Mouse (Mus musculus): ENCODE measurements around the gene St8sia1. TPM values are rescaled to one million over a fixed set of nuclear protein-coding genes. Genes with fewer than 3 reads are reported as not detected.
"Not testable (repeated sequence)": the region's sequence is repeated elsewhere in the genome, so short reads cannot be mapped to it uniquely, and the experiment has no call there.

St8sia1 gene
- polyA plus RNA-seq, 1 experiment from 2014 or later = 2.7 TPM

DNA sequence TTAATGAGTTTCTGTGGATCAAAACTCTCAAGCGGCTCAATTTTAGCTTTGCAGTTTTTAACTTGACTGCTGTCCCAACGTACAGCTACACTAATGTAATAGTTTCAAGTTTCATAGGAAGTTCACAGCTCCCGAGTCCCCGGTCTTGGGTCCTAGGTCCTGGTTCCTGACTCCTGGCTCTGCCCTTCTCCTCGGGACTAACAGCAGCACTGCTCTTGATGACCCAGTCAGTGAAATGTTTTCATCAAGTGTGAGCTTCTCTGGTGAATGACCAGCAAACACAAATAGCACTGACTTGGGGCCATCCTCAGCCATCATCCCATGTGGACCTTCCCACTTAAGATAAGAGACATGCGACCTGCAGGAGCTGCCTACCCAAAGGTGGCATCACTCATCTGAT is 24.0 kb upstream of the St8sia1 start:
- no peak overlapping the region for H3K4me3 ChIP-seq (ENCODE audit: low read depth, low read length)
- WGBS = 63% methylated on average over 6 of the region's 6 CpGs
- H3K9ac ChIP-seq (replicated peaks; ENCODE audit: low read length) = no peak overlapping the region
- no peaks in the 10 kb centered on the region for H3K9me3 ChIP-seq (replicated peaks; ENCODE audit: control insufficient read depth, low read length)
- ATAC-seq (replicated peaks; ENCODE audit: insufficient number of reproducible peaks, low FRiP score, low TSS enrichment, low read depth) = no peak
- no peak overlapping the region for H3K27ac ChIP-seq (replicated peaks; ENCODE audit: low read depth, low read length)
- no peak for DNase-seq (ENCODE audit: low spot score)
- H3K4me1 ChIP-seq (ENCODE audit: control insufficient read depth, insufficient read depth, low read length) = no peaks in the 10 kb centered on the region
- no peaks in the 10 kb centered on the region for H3K27me3 ChIP-seq (ENCODE audit: control insufficient read depth, insufficient read depth, low read length)
- H3K4me2 ChIP-seq (ENCODE audit: low read depth, low read length) = no peak overlapping the region
- H3K36me3 ChIP-seq (replicated peaks; ENCODE audit: control insufficient read depth, insufficient read depth, low read depth, low read length) = no peaks in the 10 kb centered on the region

GRCm38 (mm10) chr6:142987616-142988015 is 23.4 kb upstream of the St8sia1 start:
- no peak for ATAC-seq (replicated peaks; ENCODE audit: insufficient number of reproducible peaks, low FRiP score, low TSS enrichment, low read depth)
- no peaks in the 10 kb centered on the region for H3K9me3 ChIP-seq (replicated peaks; ENCODE audit: control insufficient read depth, low read length)
- no peak overlapping the region for H3K27ac ChIP-seq (replicated peaks; ENCODE audit: low read depth, low read length)
- no peaks in the 10 kb centered on the region for H3K36me3 ChIP-seq (replicated peaks; ENCODE audit: control insufficient read depth, insufficient read depth, low read depth, low read length)
- no peak for DNase-seq (ENCODE audit: low spot score)
- no peaks in the 10 kb centered on the region for H3K27me3 ChIP-seq (ENCODE audit: control insufficient read depth, insufficient read depth, low read length)
- H3K4me2 ChIP-seq (ENCODE audit: low read depth, low read length) = no peak overlapping the region
- 68% methylated on average over 6 of the region's 6 CpGs for WGBS
- H3K4me1 ChIP-seq (ENCODE audit: control insufficient read depth, insufficient read depth, low read length) = no peaks in the 10 kb centered on the region
- no peak overlapping the region for H3K4me3 ChIP-seq (ENCODE audit: low read depth, low read length)
- H3K9ac ChIP-seq (replicated peaks; ENCODE audit: low read length) = no peak overlapping the region

GRCm38 (mm10) chr6:142986706-142987105 is 22.5 kb upstream of the St8sia1 start:
- not testable (repeated sequence) for DNase-seq (ENCODE audit: low spot score); ATAC-seq (replicated peaks; ENCODE audit: insufficient number of reproducible peaks, low FRiP score, low TSS enrichment, low read depth)
- 88% methylated on average over 9 of the region's 9 CpGs for WGBS

GRCm38 (mm10) chr6:142985561-142986238 is 21.4 kb upstream of the St8sia1 start:
- DNase-seq (ENCODE audit: low spot score); H3K36me3 ChIP-seq (replicated peaks; ENCODE audit: control insufficient read depth, insufficient read depth, low read depth, low read length); H3K9ac ChIP-seq (replicated peaks; ENCODE audit: low read length): not testable (repeated sequence)

More at GRCm38 (mm10) chr6:142986706-142987105, 22.5 kb upstream of the St8sia1 start:
- H3K4me2 ChIP-seq (ENCODE audit: low read depth, low read length); H3K9ac ChIP-seq (replicated peaks; ENCODE audit: low read length); H3K4me3 ChIP-seq (ENCODE audit: low read depth, low read length); H3K4me1 ChIP-seq (ENCODE audit: control insufficient read depth, insufficient read depth, low read length); H3K9me3 ChIP-seq (replicated peaks; ENCODE audit: control insufficient read depth, low read length); H3K27me3 ChIP-seq (ENCODE audit: control insufficient read depth, insufficient read depth, low read length); H3K27ac ChIP-seq (replicated peaks; ENCODE audit: low read depth, low read length); H3K36me3 ChIP-seq (replicated peaks; ENCODE audit: control insufficient read depth, insufficient read depth, low read depth, low read length): not testable (repeated sequence)

DNA sequence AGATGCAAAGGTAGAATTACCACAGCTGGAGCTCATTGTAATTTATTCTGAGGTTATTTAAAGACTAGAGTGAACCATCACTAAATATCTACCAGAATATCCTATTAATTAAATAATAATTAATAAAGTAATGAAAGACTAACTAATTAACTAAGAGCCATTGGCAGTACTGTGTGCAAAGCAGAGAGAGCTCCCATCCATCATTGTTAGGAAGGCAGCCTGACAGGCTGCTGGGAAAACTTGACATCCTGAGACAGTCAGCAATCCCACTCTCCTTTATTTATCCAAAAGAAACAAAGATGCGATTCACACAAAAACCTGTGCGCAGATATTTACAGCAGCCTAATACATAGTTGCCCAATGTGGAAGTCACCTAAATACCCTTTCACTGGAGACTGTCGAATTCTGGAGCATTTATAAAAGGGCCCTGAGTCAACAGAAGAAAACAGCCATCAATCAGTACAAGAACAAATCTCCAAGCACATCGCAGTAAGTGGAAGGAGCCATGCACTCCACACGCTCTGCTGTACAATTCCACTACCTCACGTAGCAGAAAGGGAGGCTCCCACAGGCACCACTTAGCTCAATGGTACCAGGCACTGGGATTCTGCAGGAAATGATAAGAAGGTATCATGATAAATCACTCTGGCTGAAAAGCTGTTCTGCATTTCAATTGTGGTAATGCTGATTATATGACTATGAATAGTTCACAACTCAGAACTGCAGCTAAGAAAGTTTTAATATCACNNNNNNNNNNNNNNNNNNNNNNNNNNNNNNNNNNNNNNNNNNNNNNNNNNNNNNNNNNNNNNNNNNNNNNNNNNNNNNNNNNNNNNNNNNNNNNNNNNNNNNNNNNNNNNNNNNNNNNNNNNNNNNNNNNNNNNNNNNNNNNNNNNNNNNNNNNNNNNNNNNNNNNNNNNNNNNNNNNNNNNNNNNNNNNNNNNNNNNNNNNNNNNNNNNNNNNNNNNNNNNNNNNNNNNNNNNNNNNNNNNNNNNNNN is 15.7 kb upstream of the St8sia1 start:
- Histone ChIP-seq H3K9me3 (replicated peaks; ENCODE audit: control insufficient read depth, low read length) (no peaks in the 10 kb centered on the region), H3K4me2 (ENCODE audit: low read depth, low read length) (no peak overlapping the region), H3K4me1 (ENCODE audit: control insufficient read depth, insufficient read depth, low read length) (no peaks in the 10 kb centered on the region), H3K9ac (replicated peaks; ENCODE audit: low read length) (no peak overlapping the region), H3K36me3 (replicated peaks; ENCODE audit: control insufficient read depth, insufficient read depth, low read depth, low read length) (no peaks in the 10 kb centered on the region), H3K27ac (replicated peaks; ENCODE audit: low read depth, low read length) (no peak overlapping the region), H3K27me3 (ENCODE audit: control insufficient read depth, insufficient read depth, low read length) (no peaks in the 10 kb centered on the region), H3K4me3 (ENCODE audit: low read depth, low read length) (no peak overlapping the region)
- 38% methylated on average over 6 of the region's 6 CpGs for WGBS
- peak; percentile 42 for DNase-seq (ENCODE audit: low spot score)
- ATAC-seq (replicated peaks; ENCODE audit: insufficient number of reproducible peaks, low FRiP score, low TSS enrichment, low read depth) = no peak

More at GRCm38 (mm10) chr6:142985561-142986238, 21.4 kb upstream of the St8sia1 start:
- not testable (repeated sequence) for H3K4me2 ChIP-seq (ENCODE audit: low read depth, low read length); H3K4me1 ChIP-seq (ENCODE audit: control insufficient read depth, insufficient read depth, low read length); ATAC-seq (replicated peaks; ENCODE audit: insufficient number of reproducible peaks, low FRiP score, low TSS enrichment, low read depth); H3K27me3 ChIP-seq (ENCODE audit: control insufficient read depth, insufficient read depth, low read length); H3K27ac ChIP-seq (replicated peaks; ENCODE audit: low read depth, low read length); H3K4me3 ChIP-seq (ENCODE audit: low read depth, low read length); H3K9me3 ChIP-seq (replicated peaks; ENCODE audit: control insufficient read depth, low read length)
- 91% methylated on average over 8 of the region's 9 CpGs for WGBS

DNA sequence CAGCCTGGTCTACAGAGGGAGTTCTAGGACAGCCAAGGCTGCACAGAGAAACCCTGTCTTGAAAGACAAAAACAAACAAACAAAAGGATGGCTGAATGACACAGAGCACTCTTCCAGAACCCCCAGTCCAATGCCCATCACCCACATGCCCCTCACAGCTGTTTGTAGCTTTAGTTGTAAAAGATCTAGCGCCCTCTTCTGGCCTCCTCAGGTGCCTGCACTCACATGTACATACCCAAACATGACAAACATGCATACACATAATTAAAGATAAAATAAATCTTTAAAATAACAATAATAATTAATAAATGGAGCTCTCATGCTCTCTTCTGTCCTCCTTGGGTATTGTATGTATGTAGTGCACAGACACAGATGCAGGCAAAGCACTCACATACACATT is 13.0 kb upstream of the St8sia1 start:
- Histone ChIP-seq H3K36me3 (replicated peaks; ENCODE audit: control insufficient read depth, insufficient read depth, low read depth, low read length) (no peaks in the 10 kb centered on the region), H3K4me1 (ENCODE audit: control insufficient read depth, insufficient read depth, low read length) (no peaks in the 10 kb centered on the region), H3K27ac (replicated peaks; ENCODE audit: low read depth, low read length) (no peak overlapping the region), H3K27me3 (ENCODE audit: control insufficient read depth, insufficient read depth, low read length) (no peaks in the 10 kb centered on the region), H3K4me2 (ENCODE audit: low read depth, low read length) (no peak overlapping the region), H3K9me3 (replicated peaks; ENCODE audit: control insufficient read depth, low read length) (no peaks in the 10 kb centered on the region), H3K4me3 (ENCODE audit: low read depth, low read length) (no peak overlapping the region), H3K9ac (replicated peaks; ENCODE audit: low read length) (no peak overlapping the region)
- WGBS = 54% methylated on average over 1 of the region's 1 CpGs
- DNase-seq (ENCODE audit: low spot score) = no peak
- ATAC-seq (replicated peaks; ENCODE audit: insufficient number of reproducible peaks, low FRiP score, low TSS enrichment, low read depth) = no peak

- no peaks in the 10 kb centered on the region for H3K4me1 ChIP-seq (ENCODE audit: control insufficient read depth, insufficient read depth, low read length)
These were observed 9.0 kb upstream of the St8sia1 start for GRCm38 (mm10) chr6:142973289-142973688.

GRCm38 (mm10) chr6:142972205-142972604 is 8.0 kb upstream of the St8sia1 start:
- no peak overlapping the region for H3K4me2 ChIP-seq (ENCODE audit: low read depth, low read length)
- H3K9ac ChIP-seq (replicated peaks; ENCODE audit: low read length) = no peak overlapping the region
- H3K4me3 ChIP-seq (ENCODE audit: low read depth, low read length) = no peak overlapping the region
- no peaks in the 10 kb centered on the region for H3K27me3 ChIP-seq (ENCODE audit: control insufficient read depth, insufficient read depth, low read length)
- no peak overlapping the region for H3K27ac ChIP-seq (replicated peaks; ENCODE audit: low read depth, low read length)
- H3K9me3 ChIP-seq (replicated peaks; ENCODE audit: control insufficient read depth, low read length) = no peaks in the 10 kb centered on the region
- no peaks in the 10 kb centered on the region for H3K36me3 ChIP-seq (replicated peaks; ENCODE audit: control insufficient read depth, insufficient read depth, low read depth, low read length)
- DNase-seq (ENCODE audit: low spot score) (no peak), ATAC-seq (replicated peaks; ENCODE audit: insufficient number of reproducible peaks, low FRiP score, low TSS enrichment, low read depth) (no peak)
- 57% methylated on average over 2 of the region's 2 CpGs for WGBS
- no peaks in the 10 kb centered on the region for H3K4me1 ChIP-seq (ENCODE audit: control insufficient read depth, insufficient read depth, low read length)

More at GRCm38 (mm10) chr6:142973289-142973688, 9.0 kb upstream of the St8sia1 start:
- H3K27ac ChIP-seq (replicated peaks; ENCODE audit: low read depth, low read length) = no peak overlapping the region
- WGBS = 88% methylated on average over 7 of the region's 7 CpGs
- H3K4me2 ChIP-seq (ENCODE audit: low read depth, low read length) = no peak overlapping the region
- ATAC-seq (replicated peaks; ENCODE audit: insufficient number of reproducible peaks, low FRiP score, low TSS enrichment, low read depth) (no peak), DNase-seq (ENCODE audit: low spot score) (no peak)
- H3K36me3 ChIP-seq (replicated peaks; ENCODE audit: control insufficient read depth, insufficient read depth, low read depth, low read length) = no peaks in the 10 kb centered on the region
- H3K27me3 ChIP-seq (ENCODE audit: control insufficient read depth, insufficient read depth, low read length) = no peaks in the 10 kb centered on the region
- no peak overlapping the region for H3K9ac ChIP-seq (replicated peaks; ENCODE audit: low read length)
- no peaks in the 10 kb centered on the region for H3K9me3 ChIP-seq (replicated peaks; ENCODE audit: control insufficient read depth, low read length)
- no peak overlapping the region for H3K4me3 ChIP-seq (ENCODE audit: low read depth, low read length)
